Mouse (Mus musculus): Measurements from ENCODE around the gene Gjc3.

DNA sequence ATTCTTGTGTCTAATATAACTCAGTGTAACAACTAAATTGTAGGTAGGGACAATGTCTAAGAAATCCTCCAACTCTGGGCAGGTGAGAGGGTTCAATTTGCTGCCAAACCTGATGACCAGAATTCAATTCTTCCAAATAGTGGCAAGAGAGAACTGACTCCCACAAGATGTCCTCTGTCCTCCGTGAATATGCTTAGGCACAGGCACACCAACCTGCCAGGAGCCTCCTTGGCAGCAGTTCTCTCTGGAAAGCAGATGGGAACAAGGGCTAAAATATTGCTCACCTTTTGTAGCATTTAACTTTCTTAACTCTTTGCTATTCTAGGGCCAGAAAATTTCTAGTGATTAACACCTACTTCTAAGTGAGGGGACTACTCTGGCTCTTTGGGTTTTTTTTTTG, 14.4 kb upstream of the Gjc3 start:
- TF ChIP-seq ZMIZ1 (IDR thresholded peaks at IDR 0.05; ENCODE audit: low read depth, low read length) (no peak), PAX5 (IDR thresholded peaks at IDR 0.05; ENCODE audit: low read length) (no peak), CHD2 (IDR thresholded peaks at IDR 0.05; ENCODE audit: low read length) (no peak), MAFK (IDR thresholded peaks at IDR 0.05; ENCODE audit: insufficient replicate concordance, low read length) (no peak), CTCF (conservative IDR thresholded peaks at IDR 0.05 in 1 of 2, IDR thresholded peaks at IDR 0.05 in 1 of 2; ENCODE audit: low read depth in 2 of 2, low read length in 2 of 2) (no peak), MXI1 (IDR thresholded peaks at IDR 0.05; ENCODE audit: low read depth, low read length) (no peak), SIN3A (IDR thresholded peaks at IDR 0.05; ENCODE audit: low read length) (no peak), JUND (conservative IDR thresholded peaks at IDR 0.05; ENCODE audit: low read depth, low read length) (no peak), MAZ (IDR thresholded peaks at IDR 0.05; ENCODE audit: low read depth, low read length) (no peak)

Measured in CH12.LX (cell line).